Mouse (Mus musculus): ENCODE measurements around the gene Gm20825.
"Not testable (repeated sequence)": the region's sequence is repeated elsewhere in the genome, so short reads cannot be mapped to it uniquely, and the experiment has no call there.

Gene Gm20825

DNA sequence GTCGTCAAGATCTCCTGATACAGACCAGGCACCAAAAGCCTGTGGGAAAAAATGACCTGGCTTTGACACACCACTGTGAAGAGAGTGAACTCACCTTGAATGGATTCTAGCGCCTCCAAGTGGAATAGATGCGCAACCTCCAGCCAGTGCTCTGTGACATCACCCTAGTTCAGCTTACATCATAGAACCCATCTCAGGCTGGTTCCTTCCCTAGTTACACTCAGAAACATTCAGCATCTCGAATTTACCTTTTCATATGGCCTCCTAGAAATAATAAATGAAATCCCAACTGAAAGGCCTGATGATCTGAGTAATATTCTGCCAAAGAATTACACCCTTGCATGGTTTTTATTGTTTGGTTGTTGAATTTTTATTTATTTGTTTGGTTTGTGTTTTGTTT, at the start of gene Gm20825:
Gm20825 (minus strand) TSS at position 101 of the 400 bp plus-strand sequence.
- not testable (repeated sequence) for DNase-seq
